Mouse (Mus musculus) limb, embryonic 11.5 days (tissue): ENCODE data around the gene 9230102O04Rik. TPM values are rescaled to one million over a fixed set of nuclear protein-coding genes. Genes with fewer than 3 reads are reported as not detected.

Experiments
- ATAC-seq: fragments of 200-750 bp; cut with Nextera tagmentation; 2 replicates; pipeline ENCODE4 v1.8.0; 2017; ENCODE audit warnings: low read depth; ENCODE audit not compliant: insufficient number of reproducible peaks, low FRiP score, low TSS enrichment
- DNase-seq: peaks from one replicate; pipeline ENCODE4 v3.0.0-alpha.2; 2015; ENCODE audit warnings: low spot score
- H3K27ac ChIP-seq: fragments of 300-500 bp; sonication (generic); replicated peaks from 2 replicates; pipeline ENCODE4 v1.5.1; 2014; ENCODE audit warnings: low read depth, mild to moderate bottlenecking, low read length
- H3K27me3 ChIP-seq: fragments of 300-500 bp; sonication (generic); 2 replicates; pipeline ENCODE4 v1.6.1; 2014; ENCODE audit warnings: mild to moderate bottlenecking, low read length, mixed read lengths; ENCODE audit not compliant: control insufficient read depth, insufficient read depth
- H3K36me3 ChIP-seq: fragments of 300-500 bp; sonication (generic); 2 replicates; pipeline ENCODE4 v1.6.1; 2014; ENCODE audit warnings: mild to moderate bottlenecking, low read length, moderate library complexity, mixed read lengths; ENCODE audit not compliant: control insufficient read depth, insufficient read depth
- H3K4me1 ChIP-seq: fragments of 300-500 bp; sonication (generic); 2 replicates; pipeline ENCODE4 v1.6.1; 2014; ENCODE audit warnings: low read length, mixed read lengths; ENCODE audit not compliant: control insufficient read depth, insufficient read depth
- H3K4me2 ChIP-seq: fragments of 300-500 bp; sonication (generic); 2 replicates; pipeline ENCODE4 v1.6.1; 2014; ENCODE audit warnings: low read depth, mild to moderate bottlenecking, moderate library complexity; ENCODE audit not compliant: severe bottlenecking
- H3K4me3 ChIP-seq: fragments of 300-500 bp; sonication (generic); 2 replicates; pipeline ENCODE4 v1.5.1; 2014; ENCODE audit warnings: low read depth, low read length
- H3K9ac ChIP-seq: fragments of 300-500 bp; sonication (generic); 2 replicates; pipeline ENCODE4 v1.6.1; 2014; ENCODE audit warnings: mild to moderate bottlenecking, low read length
- H3K9me3 ChIP-seq: fragments of 300-500 bp; sonication (generic); 2 replicates; pipeline ENCODE4 v1.6.1; 2016; ENCODE audit warnings: low read length; ENCODE audit not compliant: control insufficient read depth
- WGBS: fragments of 180-500 bp; shearing (Covaris S2); extraction: QIAGEN DNeasy Blood & Tissue Kit; methylation state at CpG from one replicate; pipeline ENCODE4 v1.1.7; 2014; 5-methylcytosine and 5-hydroxymethylcytosine counted together
- polyA plus RNA-seq: library from polyadenylated mRNA; unstranded; fragments of >200 nt; fragmentation: Nextera tagmentation; extraction: Ambion mirVana; gene quantifications from 2 replicates; pipeline ENCODE4 v1.2.1, GENCODE M21; 2014

The 9230102O04Rik gene
- polyA plus RNA-seq, 1 experiment from 2014 or later = 0.61 TPM

- Histone ChIP-seq H3K4me1 (no peaks in the 10 kb centered on the region), H3K27me3 (peaks cover 58% of the 10 kb centered on the region), H3K36me3 (no peaks in the 10 kb centered on the region), H3K27ac (no peak overlapping the region), H3K9ac (no peak overlapping the region), H3K4me2 (no peak overlapping the region), H3K4me3 (no peak overlapping the region), H3K9me3 (no peaks in the 10 kb centered on the region)
- 6% methylated on average over 8 of the region's 8 CpGs for WGBS
- ATAC-seq (no peak), DNase-seq (no peak)
These were observed 8.5 kb upstream of the 9230102O04Rik start for GRCm38 (mm10) chr2:9897846-9898245.

GRCm38 (mm10) chr2:9896097-9896770 lies 6.9 kb upstream of the 9230102O04Rik start:
- H3K4me2 ChIP-seq = peak overlapping the region; percentile 15
- H3K27ac ChIP-seq = no peak overlapping the region
- under 1% methylated on average over 22 of the region's 22 CpGs for whole genome bisulfite sequencing
- no peak overlapping the region for H3K4me3 ChIP-seq
- no peaks in the 10 kb centered on the region for H3K9me3 ChIP-seq
- H3K4me1 ChIP-seq = no peaks in the 10 kb centered on the region
- H3K9ac ChIP-seq = no peak overlapping the region
- H3K27me3 ChIP-seq = peaks cover 67% of the 10 kb centered on the region
- H3K36me3 ChIP-seq = no peaks in the 10 kb centered on the region
- ATAC-seq = no peak
- DNase-seq = peak; percentile 50

- ATAC-seq = no peak
- Histone ChIP-seq H3K36me3 (no peaks in the 10 kb centered on the region), H3K9me3 (no peaks in the 10 kb centered on the region), H3K4me2 (no peak overlapping the region), H3K27me3 (peaks cover 80% of the 10 kb centered on the region), H3K4me3 (no peak overlapping the region), H3K4me1 (no peaks in the 10 kb centered on the region), H3K9ac (no peak overlapping the region), H3K27ac (no peak overlapping the region)
- under 1% methylated on average over 19 of the region's 19 CpGs for WGBS
- DNase-seq = no peak
These were observed 5.7 kb upstream of the 9230102O04Rik start for GRCm38 (mm10) chr2:9894836-9895593.

GRCm38 (mm10) chr2:9893272-9893953 lies 4.1 kb upstream of the 9230102O04Rik start:
- H3K9me3 ChIP-seq = no peaks in the 10 kb centered on the region
- H3K36me3 ChIP-seq = no peaks in the 10 kb centered on the region
- no peak overlapping the region for H3K27ac ChIP-seq
- WGBS = 3% methylated on average over 6 of the region's 6 CpGs
- no peak for ATAC-seq
- no peak overlapping the region for H3K9ac ChIP-seq
- no peak overlapping the region for H3K4me3 ChIP-seq
- H3K27me3 ChIP-seq = peaks cover 88% of the 10 kb centered on the region
- 0 out of 2 replicates have a peak, but pooled peaks cover 4% of the 10 kb centered on the region for H3K4me1 ChIP-seq
- no peak overlapping the region for H3K4me2 ChIP-seq
- DNase-seq = no peak

GRCm38 (mm10) chr2:9892541-9892940 lies 3.2 kb upstream of the 9230102O04Rik start:
- ATAC-seq = no peak
- Histone ChIP-seq H3K4me1 (0 out of 2 replicates have a peak, but pooled peaks cover 4% of the 10 kb centered on the region), H3K27me3 (peaks cover 86% of the 10 kb centered on the region), H3K9me3 (no peaks in the 10 kb centered on the region), H3K4me2 (no peak overlapping the region), H3K36me3 (no peaks in the 10 kb centered on the region), H3K9ac (no peak overlapping the region), H3K4me3 (no peak overlapping the region), H3K27ac (no peak overlapping the region)
- no peak for DNase-seq
- WGBS = under 1% methylated on average over 7 of the region's 7 CpGs

- H3K9me3 ChIP-seq = no peaks in the 10 kb centered on the region
- H3K4me2 ChIP-seq = no peak overlapping the region
- ATAC-seq (no peak), DNase-seq (no peak)
- H3K27me3 ChIP-seq = peaks cover 87% of the 10 kb centered on the region
- H3K4me1 ChIP-seq = 0 out of 2 replicates have a peak, but pooled peaks cover 4% of the 10 kb centered on the region
- no peak overlapping the region for H3K27ac ChIP-seq
- no peak overlapping the region for H3K4me3 ChIP-seq
- no peaks in the 10 kb centered on the region for H3K36me3 ChIP-seq
- H3K9ac ChIP-seq = no peak overlapping the region
- 5% methylated on average over 5 of the region's 5 CpGs for WGBS
These were observed 1.6 kb upstream of the 9230102O04Rik start for GRCm38 (mm10) chr2:9890906-9891305.

- DNase-seq (no peak), ATAC-seq (no peak)
- H3K4me3 ChIP-seq = no peak overlapping the region
- no peaks in the 10 kb centered on the region for H3K9me3 ChIP-seq
- no peak overlapping the region for H3K4me2 ChIP-seq
- H3K36me3 ChIP-seq = no peaks in the 10 kb centered on the region
- H3K9ac ChIP-seq = no peak overlapping the region
- WGBS = 9% methylated on average over 8 of the region's 8 CpGs
- peaks cover 87% of the 10 kb centered on the region for H3K27me3 ChIP-seq
- H3K27ac ChIP-seq = no peak overlapping the region
- 0 out of 2 replicates have a peak, but pooled peaks cover 4% of the 10 kb centered on the region for H3K4me1 ChIP-seq
These were observed 911 bp upstream of the 9230102O04Rik start for GRCm38 (mm10) chr2:9890251-9890650.

- H3K9ac ChIP-seq = no peak within 1 kb of the TSS
- H3K4me1 ChIP-seq = 0 out of 2 replicates have a peak, but pooled peaks cover 4% of the 10 kb centered on the region
- peak; percentile 55 for DNase-seq
- H3K4me2 ChIP-seq = peak within 1 kb of the TSS; percentile 11; the same call in 1 of the 2 replicates
- H3K9me3 ChIP-seq = no peaks in the 10 kb centered on the region
- no peak within 1 kb of the TSS for H3K27ac ChIP-seq
- WGBS = under 1% methylated on average over 23 of the region's 23 CpGs
- no peak for ATAC-seq
- no peaks in the 10 kb centered on the region for H3K36me3 ChIP-seq
- peaks cover 87% of the 10 kb centered on the region for H3K27me3 ChIP-seq
- peak within 1 kb of the TSS; percentile 12; the same call in 1 of the 2 replicates for H3K4me3 ChIP-seq
These were observed 377 bp upstream of the 9230102O04Rik start, which contains the start of gene Gata3 for GRCm38 (mm10) chr2:9889651-9890183. Gene Gata3 (minus strand): TSS chr2:9890034.
